Mouse (Mus musculus) adrenal gland, adult 18-20 months (tissue): ENCODE measurements at regions not wholly inside any gene's neighbourhood (a gene's known extent, or its start where the extent isn't known, plus 50 kb on each side); places are given as distances from the start of the nearest gene placed in this dataset.

Experiments
- DNase-seq, 2 experiments: peaks; one replicate each; pipeline ENCODE4 v3.0.0; 2021 to 2022; ENCODE audit warnings: low spot score in 2 of 2

- no peak for DNase-seq
Observed at GRCm38 (mm10) chr19:28205691-28206090, 194.7 kb upstream of the Rfx3 start.

DNA sequence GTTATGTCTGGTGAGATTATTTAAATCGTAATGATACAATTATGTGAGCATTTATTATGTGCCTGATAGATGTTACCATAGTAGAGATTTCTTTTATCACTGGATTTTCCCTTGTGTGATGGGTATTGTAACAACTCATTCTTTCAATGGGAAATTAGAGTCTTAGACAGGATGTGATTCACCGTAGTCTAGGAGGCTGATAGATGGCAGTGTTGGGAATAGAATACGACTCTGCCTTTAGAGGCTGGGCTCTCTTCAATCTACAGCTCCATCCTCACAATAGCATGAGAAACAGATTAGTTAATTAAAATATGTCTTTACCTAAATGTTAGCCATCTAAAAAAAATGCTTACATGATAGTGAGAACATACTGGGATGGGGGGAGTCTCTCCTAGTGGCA is 192.8 kb upstream of the Rfx3 start:
- no peak for DNase-seq

- no peak for DNase-seq
Observed at GRCm38 (mm10) chr19:28199385-28199784, 188.4 kb upstream of the Rfx3 start.

GRCm38 (mm10) chr19:28196881-28197280 is 185.9 kb upstream of the Rfx3 start:
- no peak for DNase-seq

GRCm38 (mm10) chr19:28192248-28192647 is 181.3 kb upstream of the Rfx3 start:
- no peak for DNase-seq

DNA sequence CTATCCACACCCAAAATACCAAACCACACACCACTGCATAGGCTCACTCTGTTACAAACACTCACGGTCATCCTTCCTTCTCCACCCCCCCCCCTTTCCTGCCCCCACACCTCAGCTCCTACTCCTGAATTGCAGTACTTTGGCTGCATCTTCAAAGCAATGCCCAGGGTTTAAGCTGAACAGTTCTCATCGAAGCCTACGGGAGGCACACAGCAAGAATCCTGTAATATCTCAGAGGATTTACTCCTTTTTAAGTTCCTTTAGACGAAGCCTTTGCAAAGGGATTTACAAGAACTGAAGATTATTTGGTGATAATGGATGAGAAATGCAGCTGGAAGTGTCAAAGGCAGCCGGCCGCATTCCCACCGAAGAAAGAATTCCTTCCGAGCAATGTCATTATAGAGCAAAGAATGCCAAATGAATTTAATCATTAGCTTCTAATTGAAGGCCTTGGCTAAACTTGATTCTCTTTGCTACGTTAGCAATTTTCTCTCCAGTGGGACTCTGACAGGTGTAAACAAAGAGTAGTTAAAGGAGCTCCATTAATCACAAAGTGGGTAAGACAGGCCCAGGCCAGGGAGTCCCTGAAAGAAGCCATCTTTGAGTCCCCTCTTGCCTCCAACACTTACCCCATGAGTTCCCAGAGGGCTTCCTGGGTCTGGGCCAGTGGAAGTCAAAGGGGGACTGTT is 180.6 kb upstream of the Rfx3 start:
- no peak for DNase-seq

DNA sequence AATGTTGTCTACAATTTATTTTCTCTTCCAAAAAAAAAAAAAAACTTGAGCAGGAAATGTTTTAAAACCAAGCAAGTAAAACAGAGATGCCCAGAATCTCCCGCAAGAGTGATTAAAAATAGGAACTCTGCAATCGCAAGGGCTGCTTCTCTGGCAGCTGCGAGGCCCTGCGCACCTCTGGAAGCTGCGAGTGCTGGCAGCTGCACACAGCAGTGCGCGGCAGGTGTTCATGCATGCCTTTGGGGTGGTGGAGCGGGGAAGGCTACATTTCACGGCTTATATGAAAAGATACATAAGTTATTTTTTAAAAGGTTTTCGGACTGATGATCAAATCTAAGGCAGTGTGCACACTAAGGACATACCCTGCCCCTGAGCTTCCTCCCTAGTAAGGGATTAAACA is 179.3 kb upstream of the Rfx3 start:
- DNase-seq, result no peak

DNA sequence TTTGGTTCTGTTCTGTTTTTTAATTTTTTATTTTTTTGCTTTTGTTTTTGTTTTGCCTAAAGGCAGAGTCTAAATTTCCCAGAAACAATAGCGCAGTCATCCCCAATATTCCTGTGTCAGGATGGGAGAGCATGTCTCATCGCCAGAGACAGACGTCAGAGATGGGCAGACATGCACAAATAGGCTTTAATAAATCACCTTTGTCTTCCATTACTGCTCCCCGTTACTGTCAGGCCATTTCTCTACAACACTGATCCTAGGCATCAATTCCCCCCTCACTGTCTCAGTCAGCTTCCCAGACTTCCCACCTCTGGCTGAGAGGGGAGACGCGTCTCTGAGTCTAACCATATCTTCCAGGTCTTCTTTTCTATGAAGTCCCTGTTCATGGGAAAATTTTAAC is 177.4 kb upstream of the Rfx3 start:
- DNase-seq, result no peak

DNA sequence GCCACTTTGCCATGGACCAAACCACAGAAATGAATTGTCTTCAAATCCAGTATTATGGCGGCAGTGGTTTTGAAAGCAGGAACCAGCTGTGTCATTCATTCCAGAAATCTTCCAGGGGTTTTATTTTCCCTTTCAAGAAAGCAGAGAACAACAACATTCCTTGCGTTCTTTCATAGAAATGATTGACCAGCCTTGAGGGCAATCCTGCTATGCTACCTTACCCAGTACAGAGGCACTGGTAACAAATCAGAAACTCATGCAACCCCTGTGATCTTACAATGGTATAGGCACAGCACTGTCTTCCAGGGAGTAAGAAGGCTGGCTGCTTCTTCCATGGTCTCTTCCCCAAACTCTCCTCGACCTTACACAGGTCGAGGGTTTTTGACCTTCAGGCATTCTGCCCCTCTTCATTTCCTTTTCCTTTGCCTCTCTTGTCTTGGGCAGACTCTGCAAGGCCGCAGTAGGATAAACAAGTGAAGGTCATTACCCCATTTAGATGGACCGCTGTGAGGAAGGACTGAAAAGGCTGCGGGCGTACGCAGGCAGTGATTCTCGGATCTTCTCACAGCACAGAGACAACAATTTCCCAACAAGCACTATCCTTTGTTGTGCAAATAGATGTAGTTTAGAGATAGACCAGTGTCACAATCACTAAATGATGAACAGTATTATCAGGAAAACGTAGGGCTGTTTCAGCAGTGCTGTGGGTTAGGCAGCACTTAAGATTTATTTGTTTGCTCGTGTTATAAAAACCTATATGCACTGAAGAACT is 171.6 kb upstream of the Rfx3 start:
- DNase-seq, result no peak

GRCm38 (mm10) chr19:28181171-28181570 is 170.2 kb upstream of the Rfx3 start:
- DNase-seq, result no peak

GRCm38 (mm10) chr19:28178114-28178513 is 167.1 kb upstream of the Rfx3 start:
- no peak for DNase-seq

DNA sequence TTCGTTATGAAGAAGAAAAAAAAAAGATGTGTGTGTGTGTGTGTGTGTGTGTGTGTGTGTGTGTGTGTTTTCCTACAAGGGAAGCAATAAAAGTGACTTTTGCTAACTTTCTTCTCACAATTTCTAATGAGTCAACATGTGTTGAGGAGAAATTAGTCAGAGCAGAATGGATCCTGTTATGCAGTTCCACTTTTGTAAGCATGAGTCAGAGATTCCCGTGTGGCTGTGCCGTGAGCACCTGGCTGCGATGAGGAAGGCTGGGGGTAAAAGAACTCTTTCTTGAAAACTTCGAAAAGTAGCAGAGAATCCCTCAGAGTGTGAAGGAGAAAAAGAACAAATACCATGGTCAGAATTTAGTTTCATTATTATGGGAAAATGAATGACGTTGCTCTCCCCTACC is 165.9 kb upstream of the Rfx3 start:
- no peak for DNase-seq

DNA sequence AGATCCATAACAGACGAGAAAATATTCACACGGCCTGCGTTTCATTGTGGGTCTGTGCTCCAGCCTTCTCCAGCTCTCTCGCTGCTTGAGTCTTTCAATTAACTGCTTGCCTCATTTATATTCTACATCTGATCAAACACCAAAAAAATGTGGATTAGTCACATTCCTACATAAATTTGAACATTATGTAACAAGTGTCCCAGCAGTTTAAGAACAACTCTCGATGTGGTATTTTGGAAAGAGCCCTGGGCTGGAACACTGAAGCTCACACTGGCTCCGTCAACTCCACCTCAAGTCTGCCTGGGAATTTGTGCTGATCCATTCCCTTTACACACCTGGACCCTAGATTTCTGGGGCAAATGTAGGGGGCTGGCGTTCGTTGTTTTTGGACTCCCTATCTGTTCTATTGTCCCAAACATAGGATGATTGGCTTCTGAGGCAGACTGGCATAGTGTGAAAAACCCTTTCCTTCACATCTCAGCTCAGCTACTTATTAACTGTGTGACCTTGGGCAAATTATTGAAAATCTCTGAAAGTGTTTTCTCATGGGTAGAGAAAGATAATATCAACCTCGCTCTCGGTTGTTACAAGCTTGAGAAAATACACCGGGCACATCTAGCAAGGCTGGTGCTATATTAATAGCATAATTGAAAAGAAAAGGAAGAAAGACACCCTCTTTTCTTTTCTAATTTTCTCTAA is 161.0 kb upstream of the Rfx3 start:
- DNase-seq, result no peak

- DNase-seq, result no peak
Observed at GRCm38 (mm10) chr19:28167451-28168165, 156.6 kb upstream of the Rfx3 start.

- DNase-seq, result no peak
Observed at GRCm38 (mm10) chr19:28166626-28167025, 155.7 kb upstream of the Rfx3 start.

GRCm38 (mm10) chr19:28165901-28166361 is 155.0 kb upstream of the Rfx3 start:
- peak; percentile 47 to 58 for DNase-seq

DNA sequence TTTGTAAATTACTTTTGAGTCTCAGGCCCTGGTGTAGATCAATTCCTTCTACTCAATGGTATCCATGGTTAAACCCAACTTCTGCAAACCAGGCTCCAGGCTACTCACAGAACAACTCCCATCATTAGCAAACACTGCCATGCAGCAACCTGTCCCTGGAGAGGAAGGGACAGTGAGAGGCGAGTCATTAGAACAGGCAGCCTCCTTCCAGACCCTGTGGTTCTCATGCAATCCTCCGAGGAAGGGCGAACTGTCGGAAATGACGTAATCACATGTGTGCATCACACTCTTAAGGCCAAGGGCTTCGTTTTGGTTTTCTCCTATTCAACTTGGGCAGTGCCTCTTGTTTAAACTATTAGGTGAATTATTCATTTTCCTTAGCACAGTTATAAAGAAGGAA is 152.2 kb upstream of the Rfx3 start:
- DNase-seq, result no peak

DNA sequence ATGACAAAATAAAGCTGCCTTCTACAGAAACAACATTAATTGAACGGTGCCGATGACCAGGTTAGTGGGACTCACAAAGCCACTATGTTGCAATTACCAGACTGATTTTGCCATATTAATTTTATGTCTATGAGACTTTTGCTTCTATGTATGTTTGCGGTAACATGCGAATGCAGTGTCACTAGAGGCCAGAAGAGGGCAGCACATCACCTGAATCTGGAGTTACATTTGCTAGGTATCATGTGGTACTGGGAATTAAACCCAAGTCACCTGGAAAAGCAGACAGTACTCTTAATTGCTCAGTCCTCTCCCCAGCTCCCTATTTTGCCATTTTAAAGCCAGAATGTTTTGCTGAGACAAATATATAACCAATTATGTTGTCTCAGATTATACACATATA is 149.6 kb upstream of the Rfx3 start:
- DNase-seq, result peak in 1 of 2 experiments; percentile 5

DNA sequence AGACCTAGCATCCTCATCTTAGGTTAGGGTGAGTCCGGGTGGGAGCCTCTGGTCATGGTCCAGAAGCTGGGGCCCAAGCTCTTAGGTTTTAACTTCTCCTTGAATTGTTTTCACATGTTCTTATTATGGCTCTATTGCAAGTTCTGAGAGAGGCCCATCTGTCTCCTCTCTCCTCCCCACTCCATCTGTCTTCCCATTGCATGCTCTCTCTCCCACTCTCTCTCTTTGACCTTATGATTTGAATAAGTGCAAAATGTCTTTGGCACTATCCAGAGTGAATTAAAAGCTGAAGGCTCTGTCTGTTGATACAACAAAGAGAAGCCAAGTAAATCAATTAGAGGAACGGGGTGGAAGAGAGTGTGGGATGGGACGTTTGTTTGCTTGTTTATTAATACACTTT is 146.2 kb upstream of the Rfx3 start:
- DNase-seq, result no peak

GRCm38 (mm10) chr19:28137581-28137980 is 126.6 kb upstream of the Rfx3 start:
- no peak for DNase-seq

DNA sequence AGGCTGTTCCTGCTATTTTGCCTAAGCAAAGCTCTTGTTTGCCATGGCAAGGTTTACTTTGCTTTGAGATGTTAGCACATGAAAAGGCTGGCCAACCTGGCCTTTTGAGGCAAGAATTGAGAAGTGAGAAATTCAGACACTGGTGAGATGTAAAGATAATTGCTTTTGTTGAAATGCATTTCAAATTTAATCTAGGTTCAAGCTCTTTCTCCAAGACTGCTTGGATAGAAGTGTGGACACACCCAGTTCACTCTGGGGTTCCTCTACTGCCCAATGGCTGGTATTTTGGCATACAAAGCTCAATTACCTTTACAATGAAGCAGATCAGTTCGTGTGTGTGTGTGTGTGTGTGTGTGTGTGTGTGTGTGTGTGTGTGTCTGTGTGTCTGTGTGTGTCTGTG is 123.8 kb upstream of the Rfx3 start:
- no peak for DNase-seq
